Mouse (Mus musculus) spleen, postnatal 4 days (tissue): Measurements from ENCODE around the gene Eif2d.
"Not testable (repeated sequence)": the region's sequence is repeated elsewhere in the genome, so short reads cannot be mapped to it uniquely, and the experiment has no call there.

Experiments used
- DNase-seq, 2 experiments: peaks; one replicate each; pipeline ENCODE4 v3.0.0; 2022; ENCODE audit warnings: low spot score in 2 of 2

The Eif2d gene

DNA sequence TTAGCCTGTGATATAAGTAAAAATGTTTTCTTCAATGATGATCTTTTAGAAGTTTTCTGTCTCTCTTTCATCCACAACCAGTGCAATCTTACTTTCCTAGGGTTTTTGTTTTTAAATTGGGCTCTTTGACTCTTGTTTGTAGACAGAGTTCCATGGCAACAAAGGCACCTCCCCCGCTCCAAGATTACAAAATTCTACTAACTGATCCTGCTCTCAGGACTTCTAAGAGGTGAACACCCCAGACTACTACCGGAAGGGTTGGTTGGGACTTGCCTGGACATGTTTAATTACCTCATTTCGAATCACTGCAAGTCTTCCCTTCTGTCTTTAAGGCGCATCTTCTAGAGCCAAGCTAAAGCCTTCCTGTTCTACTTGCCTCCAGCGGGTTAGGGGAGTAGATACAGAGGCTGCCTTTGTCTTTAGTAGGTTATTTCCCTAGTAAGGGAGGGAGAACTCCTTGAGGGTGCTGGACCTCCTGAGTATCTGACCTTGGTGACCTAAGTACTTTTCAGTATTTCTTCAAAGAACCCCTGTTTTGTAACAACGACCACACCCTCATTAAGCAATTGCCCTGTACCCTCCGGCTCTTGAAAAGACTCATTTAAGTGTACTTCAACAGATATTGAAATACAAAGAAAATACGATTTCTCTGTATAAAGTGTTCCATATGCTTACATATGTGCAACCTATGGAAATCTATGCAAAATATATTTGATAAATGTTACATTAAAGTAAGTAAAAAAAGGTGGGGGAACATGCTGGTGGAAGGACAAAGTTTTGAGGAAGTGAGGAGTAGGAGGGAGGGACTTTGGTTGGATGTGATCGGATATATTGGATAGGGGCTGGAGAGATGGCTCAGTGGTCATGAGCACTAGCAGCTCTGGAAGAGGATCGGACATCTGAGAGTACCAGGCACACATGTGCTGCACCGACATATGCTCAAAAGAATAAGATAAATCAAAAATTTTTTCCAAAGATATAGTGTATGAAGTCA is 13.6 kb upstream of the Eif2d start:
- DNase-seq, result no peak

DNA sequence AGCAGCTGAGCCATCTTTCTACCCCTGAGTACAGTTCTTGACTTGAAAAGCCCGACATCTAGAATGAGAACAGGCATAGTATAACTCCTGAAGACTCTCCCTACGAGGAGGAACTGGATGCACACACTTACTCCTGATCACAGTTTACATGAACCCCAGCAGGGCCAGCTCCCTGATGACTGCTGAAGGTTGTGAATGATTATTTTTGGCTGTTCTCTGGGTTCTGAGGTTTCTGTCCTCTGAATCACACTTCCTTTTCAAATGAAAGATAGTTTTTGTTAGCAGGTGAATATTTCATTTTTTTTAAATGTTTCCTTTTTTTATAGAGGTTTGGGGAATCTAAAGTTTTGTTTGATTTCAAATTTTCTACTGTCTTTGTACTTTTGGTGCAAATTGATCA is 11.5 kb upstream of the Eif2d start:
- no peak for DNase-seq

DNA sequence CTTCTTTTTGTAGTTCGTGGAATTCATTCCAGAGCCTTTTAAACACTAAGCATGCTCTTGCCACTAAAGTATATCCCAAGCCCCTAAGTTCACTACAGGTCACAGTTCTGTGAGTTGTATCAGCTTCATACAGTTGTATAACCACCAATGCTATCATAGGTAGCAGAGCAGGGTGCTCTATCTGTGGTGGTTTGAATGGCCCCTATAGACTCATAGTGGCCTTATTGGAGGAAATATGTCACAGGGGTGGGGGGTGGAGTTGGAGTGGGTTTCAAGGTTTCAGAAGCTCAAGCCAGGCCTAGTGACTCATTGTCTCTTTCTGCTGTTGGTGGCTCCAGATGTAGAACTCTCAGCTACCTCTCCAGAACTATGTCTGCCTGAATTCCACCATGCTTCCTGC is 10.5 kb upstream of the Eif2d start:
- DNase-seq, result no peak

DNA sequence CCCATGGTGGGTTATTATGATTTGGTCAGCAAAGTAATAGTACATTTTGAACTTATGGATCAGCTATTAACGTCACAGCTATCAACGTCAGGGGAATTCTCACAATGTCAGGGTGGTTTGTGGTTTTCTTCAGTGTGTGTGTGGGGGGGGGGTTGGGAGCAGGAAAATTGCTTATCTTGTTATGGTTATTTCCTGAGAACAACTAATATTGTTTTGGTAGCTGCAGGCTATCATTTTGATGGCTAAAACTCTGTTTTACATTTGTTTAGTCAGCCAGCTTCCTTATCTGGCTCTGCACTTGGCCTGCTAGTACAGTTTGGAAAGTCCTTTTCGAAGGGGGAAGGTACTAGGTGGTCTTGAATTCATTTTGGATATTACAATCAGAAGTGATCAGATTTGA is 7.8 kb upstream of the Eif2d start:
- DNase-seq, result not testable (repeated sequence)

DNA sequence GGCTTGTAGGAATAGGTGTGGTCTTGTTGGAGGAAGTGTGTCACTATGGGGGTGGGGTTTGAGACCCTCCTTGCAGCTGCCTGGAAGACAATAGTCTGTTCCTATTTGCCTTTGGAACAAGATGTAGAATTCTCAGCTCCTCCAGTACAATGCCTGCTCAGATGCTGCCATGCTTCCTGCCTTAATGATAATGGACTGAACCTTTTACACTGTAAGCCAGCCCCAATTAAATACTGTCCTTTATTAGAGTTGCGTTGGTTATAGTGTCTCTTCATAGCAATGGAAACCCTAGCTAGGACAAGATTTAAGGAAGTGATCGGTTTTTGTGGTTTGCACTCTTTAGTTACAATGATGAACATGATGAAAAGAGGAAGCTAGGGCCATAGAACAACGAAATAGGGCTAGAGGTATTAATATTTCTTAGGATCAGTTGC is 6.8 kb upstream of the Eif2d start:
- no peak for DNase-seq

DNA sequence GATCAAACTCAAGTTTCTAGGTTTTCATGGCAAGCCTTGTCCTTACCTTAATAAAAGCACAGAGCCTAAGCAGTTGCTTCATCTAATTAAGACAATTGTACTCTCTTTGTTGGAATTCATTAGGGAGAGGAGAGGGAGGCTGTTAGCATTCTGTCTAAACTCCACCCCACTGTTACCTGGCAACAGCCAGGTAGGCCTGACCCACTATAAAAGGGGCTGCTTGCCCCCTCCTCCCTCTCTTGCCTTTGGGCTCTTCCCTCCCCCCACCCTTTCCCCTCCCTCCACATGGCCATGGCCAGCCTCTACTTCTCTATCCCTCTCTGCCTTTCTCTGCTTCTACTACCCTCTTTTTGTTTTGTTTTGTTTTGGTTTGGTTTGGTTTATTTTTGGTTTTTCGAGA is 3.5 kb upstream of the Eif2d start:
- DNase-seq, result no peak

DNA sequence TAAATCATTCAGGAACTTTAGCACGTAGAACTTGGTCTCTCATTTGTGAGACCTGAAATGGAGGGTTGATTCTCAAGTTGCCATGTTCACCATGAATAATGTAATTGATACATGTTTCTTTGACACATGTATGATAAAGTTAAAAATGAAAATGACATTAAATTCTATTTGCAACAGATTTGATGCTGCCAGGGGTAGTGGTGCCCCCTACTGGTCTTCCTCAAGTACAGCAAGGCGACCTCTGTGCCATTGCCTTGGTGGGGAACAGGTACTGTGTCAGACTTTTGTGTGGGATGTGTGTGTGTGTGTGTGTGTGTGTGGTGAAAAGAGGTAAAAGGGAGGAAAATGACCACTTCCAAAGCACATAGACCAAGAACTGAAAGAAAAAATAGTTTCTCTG is 2.5 kb downstream of the Eif2d start:
- peak; percentile 56 to 80 for DNase-seq

DNA sequence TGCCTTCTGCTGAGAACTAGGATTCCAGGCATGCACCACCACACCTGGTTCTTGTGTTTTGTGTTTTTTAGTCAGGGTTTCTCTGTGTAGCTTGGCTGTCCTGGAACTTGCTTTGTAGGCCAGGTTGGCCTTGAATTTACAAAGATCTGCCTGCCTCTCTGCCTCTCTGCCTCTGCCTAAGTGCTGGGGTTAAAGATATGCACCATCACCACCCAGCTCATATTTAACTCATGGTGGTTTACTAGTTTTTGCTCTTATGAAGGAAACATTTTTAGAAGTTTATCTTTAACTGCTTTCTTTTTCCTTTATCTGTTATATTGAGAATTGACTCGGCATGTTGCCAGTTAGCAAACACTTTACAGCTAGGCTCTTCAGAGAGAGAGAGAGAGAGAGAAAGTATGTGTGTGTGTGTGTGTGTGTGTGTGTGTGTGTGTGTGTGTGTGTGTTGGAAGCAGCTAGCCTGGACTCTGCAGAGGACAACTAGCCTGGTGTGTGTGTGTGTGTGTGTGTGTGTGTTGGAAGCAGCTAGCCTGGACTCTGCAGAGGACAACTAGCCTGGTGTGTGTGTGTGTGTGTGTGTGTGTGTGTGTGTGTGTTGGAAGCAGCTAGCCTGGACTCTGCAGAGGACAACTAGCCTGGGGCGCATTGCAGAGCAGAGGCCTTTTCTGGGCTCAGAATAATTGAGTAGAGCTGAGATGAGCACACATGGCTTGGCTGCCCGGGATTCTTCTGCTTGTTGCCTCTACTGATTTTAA is 6.8 kb downstream of the Eif2d start:
- DNase-seq, result not testable (repeated sequence)

DNA sequence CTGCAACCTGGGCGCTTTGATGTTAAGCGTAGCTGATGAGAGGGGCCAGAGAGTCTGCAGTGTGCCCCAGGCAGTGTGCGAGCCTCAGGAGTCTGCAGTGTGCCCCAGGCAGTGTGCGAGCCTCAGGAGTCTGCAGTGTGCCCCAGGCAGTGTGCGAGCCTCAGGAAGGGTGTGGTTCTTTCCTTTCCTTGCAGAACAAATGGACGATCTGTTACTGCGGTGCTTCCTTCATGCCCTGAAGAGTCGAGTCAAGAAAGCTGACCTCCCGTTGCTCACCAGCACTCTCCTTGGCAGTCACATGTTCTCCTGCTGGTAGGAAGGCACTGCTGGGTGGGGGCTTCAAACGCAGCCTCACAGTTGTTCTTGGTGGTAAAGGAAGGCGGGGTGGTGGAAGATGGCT is 8.1 kb downstream of the Eif2d start:
- no peak for DNase-seq

DNA sequence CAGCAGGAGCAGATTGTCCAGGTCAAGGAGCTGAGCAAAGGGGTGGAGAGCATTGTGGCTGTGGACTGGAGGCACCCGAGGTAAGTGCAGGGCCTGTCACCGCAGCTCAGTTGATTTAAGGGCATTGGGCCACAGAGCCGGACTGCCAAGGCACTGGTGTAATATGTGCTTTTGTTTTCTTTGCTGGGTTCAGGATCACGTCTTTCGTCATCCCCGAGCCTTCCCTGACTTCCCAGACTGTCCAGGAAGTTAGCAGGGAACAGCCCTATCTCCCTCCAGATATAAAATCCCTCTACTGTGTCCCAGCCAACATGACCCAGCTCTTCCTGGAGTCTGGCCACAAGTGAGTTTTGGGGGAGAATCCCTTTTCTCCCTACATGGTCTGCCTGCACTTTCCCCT is 11.4 kb downstream of the Eif2d start:
- no peak for DNase-seq

DNA sequence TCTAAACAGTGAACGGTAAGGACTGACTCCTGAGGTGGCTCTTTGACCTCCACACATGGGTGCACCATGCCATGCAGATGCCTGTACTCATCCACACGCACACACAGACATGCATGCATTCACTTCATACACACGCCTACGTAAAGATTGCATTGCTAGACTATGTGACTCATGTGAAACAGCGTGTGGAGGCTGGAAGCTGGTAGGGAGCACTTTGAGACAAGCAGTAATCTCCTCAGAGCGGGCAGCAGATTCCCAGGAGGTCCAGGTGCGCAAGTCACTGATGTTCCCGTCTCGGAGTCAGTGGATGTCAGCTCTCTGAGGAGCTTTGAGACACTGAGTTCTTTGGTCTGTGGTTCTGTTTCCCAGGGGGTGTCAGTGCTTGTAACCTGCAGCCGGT is 14.6 kb downstream of the Eif2d start:
- no peak for DNase-seq

DNA sequence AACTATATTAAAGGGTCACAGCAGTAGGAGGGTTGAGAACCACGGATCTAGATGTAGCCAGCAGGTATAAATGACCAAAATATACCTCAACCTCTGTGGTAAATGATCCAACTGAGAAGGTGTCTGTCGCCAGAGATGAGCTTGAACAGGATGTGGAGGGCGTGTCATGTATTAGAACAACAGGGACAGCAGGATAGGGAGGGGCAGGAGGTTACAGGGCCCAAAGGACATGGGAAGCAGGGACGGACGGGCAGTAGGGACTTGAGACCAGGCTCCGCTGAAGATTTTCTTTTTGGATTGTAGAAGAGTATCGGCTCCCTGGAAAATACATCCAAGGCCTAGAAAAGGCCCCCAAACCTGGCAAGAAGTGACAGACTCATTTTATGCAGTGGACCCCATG is 20.0 kb downstream of the Eif2d start:
- DNase-seq, result no peak

DNA sequence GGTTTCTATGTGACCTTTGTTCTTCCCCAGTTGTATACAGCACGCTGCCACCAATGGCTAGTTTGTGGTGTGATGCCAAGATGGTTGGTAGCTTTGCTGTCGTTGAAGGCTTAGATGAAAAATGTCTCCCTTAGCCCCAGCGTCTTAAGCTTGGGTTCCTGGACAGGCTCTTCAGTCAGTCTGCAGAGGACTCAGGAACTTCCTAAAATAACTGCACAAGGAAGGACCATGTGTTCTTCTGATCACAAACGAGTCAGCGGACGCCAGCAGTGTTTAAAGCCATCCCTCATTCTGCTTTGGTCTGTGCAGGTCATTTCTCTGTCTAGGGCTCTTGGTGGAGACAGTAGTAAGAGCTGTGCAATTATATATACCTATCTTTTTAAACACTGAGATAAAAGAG is 20.8 kb downstream of the Eif2d start:
- DNase-seq, result no peak

DNA sequence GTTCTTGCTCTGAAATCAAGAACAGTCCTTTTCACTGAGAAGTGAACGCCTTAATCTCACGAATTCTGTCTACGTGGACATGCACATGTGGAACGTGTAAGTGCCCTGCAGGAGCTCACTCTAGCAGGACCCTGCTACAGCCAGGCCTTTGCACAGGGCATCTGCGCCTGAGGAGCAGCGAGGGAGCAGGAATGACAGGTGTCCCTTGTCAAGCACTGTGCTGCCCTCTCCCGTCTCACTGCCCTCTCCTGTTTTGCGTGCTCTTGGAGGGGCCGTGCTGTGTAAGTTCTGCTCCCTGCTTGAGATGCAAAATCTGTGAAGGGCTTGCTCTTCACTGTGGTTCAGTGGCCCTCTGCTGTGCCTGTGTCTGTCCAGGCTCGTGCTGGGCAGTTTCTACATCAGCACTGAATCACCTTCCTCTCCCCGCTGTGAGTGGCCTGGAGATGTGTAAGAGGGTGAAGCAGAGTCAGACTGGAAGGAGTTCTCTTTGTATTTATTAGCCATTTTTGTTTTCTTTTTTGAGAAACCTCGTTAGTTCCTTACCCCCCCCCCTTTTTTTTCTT is 21.4 kb downstream of the Eif2d start:
- DNase-seq, result no peak

DNA sequence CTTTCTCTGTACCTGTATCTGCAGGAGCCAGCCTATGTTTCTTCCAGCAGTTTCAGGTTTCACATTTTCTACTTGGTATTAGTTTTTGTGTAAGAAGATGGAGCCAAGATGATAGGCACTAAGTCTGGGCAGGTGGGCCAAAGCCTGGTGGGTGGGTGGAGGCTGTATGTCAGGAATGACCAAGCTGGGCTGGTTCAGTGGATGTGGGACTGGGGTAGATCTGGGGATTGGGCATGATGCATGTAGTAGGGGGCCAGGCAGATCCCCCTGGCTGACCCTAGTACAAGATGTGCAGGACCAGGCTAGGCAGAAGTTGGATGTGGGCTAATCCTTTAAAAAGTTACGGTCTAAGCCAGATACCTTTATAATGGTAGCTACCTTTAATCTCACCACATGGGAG is 22.2 kb downstream of the Eif2d start:
- DNase-seq, result peak in 1 of 2 experiments; percentile 57

DNA sequence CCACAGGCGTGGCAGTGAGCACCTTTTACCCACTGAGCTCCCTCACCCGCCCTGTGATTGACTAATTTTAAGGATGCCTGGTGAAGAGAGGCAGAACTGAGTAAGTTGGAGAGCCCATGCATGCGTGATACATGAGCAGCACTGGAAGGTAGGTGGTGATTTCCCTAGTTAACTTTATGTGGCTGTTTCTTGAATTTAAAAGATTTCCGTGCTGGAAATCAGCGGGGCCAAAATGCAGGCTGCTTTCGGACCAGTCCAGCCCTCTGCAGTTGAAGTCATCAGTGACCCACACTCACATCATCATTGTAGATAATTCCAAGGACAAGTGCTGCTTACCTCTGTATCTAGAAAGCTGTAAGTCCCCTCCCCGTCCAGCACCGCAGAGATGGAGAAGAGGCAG is 22.8 kb downstream of the Eif2d start:
- peak in 1 of 2 experiments; percentile 48 for DNase-seq

DNA sequence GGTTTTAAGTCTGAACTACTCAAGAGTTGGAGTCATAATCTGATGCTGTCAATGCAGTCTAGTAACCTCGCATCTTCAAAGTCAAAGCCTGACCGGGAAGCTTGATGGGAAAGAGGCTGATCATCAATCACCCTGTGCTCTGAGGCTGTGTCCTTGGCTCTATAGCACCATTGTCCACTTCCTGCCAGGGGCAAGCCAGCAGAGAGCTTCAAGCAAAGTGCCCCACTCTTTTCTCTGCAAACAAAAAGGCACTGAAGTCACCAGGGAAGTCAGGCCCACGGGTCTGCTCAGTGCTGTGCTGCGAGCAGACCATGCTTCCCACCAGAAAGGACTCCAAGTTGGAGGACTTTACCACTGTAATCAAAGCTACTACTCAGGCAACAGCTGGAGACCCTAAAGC is 24.3 kb downstream of the Eif2d start:
- DNase-seq, result peak in 1 of 2 experiments; percentile 54

DNA sequence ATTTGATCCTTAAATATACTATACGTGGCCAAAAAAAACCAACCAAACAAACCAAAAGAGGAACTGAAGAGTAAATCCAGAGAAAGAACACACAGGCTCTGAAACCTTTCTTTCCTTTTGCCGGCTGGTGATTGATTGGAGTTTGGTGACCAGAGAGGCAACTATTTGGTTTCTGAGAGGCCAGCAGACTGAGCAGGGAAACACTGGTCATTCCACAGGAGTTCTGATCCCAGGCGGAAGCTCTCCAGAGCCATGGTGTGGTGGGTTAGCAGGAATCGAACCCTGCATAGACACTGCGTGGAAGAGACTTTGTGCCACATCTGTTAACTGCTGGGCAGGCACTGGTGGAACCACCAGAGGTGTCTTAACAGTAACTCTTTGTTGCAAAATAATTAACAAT is 25.1 kb downstream of the Eif2d start:
- DNase-seq, result peak in 1 of 2 experiments; percentile 50

DNA sequence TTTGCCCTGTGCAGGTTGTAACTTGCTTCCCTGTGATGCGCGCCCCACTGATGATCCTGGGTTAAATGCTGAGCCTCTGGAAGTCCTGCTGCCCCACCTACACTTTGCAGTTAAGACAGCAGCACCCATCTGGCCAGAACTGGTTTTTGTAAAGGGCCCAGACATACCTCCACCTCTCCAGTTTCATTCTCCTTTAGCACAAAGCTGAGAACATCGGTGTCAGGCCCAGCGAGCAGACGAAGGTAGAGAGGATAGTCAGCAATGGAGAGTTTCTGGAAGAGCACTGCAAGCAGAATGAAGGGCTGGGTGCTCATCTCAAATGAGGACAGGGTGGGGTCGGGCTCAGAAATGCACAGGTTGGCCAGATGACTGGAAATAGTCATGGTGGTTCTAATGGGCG is 27.4 kb downstream of the Eif2d start:
- no peak for DNase-seq

DNA sequence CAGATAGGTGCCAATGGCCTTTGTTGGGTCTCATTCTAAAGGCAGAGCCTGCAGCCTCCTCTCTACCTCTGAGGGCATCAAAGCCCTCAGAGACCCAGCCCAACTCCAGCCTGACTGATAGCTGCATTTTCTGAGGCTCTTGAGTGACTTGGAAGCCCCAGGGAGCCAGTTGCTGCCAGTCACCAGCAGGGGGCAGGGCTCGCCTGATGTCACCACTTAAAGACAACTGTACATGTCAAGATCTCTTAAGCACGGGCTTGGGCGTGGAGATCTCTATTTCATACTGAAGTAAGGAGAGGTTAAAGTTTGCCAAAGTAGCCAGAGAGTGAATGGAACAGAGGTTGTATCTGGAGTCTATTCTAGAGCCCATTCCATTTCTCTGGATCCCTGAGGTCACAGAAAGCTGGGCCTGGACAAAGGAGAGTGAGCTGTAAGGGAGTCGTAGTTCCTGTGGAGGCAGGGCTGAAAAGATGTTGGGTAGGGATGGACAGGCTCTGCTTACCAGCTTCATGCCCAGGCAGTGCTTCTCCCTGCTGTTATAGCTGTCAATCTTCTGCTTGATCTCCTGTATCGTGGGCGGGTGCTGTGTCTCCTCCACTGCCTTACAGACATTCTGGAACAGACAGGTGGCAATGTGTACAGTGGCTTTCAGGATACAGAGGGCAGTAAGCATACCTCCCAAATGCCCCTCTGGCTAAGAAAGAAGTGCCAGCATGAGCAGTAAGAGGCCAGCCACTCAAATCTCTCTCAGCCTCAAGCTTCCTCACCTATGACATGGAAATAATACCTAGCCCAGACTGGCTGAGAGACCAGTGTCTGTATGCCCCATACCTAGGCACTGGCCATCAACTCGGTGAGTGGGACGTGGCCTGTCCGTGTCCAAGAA is 28.9 kb downstream of the Eif2d start:
- DNase-seq, result peak; percentile 76 to 91

DNA sequence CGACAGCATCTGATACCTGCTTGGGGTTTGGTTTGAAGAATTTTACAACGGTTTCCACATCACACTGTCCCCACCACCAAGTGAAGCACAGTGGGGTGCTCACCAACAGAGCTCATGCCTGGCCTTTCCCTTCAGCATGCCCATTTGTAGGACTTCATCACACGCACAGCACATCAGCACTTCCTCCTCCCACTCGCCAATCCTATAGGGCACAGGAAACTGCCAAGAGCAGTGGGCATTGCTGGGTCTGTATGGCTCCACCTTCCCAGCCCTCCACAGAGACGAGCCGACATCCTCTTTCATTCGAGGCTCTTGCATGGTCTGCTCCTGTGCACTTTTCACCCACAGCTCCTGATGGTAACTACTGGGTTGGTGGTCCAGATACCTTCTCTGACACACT is 30.2 kb downstream of the Eif2d start:
- DNase-seq, result no peak
